Mouse (Mus musculus) adipocyte (in vitro differentiated cells): ENCODE results near the gene Dand5.

ENCODE experiments used
- DNase-seq: peaks from one replicate; pipeline ENCODE4 v3.0.0-alpha.2; 2016; ENCODE audit warnings: low spot score

The Dand5 gene

DNA sequence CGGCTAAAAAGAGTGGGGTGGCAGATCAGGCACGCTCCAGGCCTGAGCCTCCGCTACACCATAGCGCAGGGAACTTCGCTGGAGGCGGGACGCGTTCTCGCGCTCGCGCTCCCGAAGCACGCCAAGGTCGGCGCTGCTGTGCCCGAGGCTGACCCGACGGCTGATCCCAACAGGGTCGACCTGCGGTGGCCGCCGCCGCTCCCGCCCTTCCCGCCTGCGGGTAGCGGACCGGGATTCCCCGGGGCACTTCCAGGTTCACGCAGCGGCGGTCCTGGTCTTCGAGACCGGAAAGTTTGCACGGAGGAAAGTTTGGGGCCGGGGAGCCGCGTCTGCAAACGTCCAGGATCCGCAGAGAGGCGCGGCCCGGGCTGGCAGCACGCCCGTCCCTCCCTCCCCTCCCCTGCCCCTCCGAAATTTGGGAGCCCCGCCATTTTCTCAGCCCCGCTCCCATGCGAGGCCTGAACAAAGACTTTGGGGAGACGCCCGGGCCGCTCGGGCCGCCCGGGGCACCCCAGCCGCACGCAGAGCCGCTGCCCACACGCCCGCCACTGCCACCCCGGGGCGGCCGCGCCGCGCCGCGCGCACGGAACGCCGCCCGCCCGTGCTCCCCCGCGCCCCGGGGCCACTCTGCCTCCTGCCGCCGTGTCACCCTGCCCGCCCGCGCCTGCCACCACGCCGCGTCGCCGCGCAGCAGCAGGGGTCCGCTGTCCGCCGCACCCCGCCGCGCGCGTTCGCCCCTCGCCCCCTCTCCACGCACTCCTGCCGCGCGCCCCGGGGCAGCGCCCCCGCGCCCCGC lies 23.3 kb downstream of the Dand5 start:
- DNase-seq, result peak; percentile 71

DNA sequence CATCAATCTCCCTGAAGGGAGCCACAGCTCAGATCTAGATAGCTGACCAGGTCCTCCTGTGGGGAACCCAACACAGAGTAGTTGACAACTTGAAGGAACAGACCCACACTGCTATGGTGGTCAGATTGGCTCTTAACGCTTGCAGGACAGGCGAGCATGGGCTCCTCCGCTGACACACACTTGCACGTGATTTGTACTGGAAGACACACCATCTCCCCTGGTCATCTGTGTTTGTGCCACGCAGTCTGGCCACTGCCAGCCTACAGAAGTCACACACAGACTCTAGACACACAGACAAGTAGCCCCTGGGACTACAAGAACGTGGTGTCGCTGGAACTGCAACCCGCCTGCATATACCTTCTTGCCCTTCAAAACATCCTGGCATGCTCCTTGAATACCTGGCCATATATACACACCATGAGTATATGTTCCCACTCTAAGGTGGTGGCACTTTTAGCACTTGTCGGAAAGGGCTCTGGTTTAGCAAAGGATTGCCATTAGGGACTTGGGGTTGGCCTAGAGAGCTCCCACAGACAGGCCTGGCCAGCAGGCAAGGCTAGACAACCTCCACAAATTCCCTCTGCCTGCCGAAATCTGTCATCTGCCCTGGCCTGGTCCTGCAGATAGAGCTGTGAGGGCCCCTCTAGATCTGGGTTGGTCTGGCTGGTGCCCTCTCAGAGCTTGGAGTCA lies 24.0 kb downstream of the Dand5 start:
- DNase-seq, result no peak

DNA sequence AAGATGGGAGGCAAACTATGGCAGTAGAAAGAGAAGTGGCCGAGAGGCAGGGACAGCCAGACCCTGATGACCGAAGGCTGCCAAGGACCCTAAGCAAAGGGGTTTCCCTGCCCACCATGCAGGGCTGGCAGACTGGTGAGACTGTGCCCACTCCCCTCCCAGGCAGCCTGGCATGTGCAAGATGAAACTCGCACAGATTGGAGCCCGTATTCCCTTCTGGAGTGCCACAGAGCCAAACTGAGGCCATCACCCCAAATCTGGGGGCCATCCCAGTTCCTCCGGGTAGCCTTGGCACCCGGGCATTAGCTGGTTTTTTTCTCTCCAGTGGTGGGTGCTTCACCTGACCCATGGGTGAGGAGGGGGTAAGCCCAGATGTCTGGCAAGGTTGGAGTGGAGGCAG lies 24.7 kb downstream of the Dand5 start:
- no peak for DNase-seq

DNA sequence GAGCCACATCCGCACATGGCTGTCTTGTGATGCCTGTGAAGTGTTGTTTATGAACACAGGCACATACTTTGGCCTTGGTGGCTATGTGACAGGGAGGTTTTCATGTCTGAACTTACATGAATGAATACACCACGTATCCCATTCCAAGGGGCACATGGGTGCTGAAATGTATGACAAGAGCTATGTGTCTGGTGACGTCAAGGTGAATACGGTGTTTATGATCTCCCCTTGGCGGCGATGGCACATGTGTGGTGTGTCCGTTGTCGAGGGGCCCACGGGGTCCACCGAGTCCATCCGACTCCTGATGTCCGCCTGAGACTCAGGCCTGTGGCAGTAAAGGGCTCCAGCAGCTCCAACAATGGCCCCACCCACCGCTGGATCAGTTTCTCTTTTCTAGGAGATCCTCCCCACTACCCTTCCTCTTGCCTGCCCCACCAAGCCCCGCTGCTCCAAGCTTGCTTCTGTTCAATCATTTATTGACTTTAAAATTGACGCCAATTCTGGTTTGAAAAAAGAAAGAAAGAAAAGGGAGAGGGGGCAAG lies 25.3 kb downstream of the Dand5 start:
- DNase-seq, result no peak

DNA sequence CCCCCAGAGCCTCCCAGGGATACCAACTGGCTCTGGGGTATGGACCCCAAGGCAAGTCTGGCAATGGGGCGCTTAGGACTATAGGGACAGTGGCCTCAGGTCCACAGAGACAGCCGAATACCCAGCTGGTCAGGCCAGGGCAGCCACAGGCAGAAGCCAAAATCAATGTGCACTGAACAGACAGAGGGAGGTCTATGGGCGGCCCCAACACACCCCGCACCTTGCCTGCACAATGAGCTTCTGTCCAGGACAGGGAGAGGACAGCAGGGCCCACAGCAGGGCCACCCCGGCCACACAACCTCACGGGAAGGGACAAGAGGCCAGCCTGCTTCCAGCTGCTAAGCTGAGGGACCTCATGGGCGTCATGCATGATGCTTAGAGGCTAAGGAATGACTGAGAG lies 28.1 kb downstream of the Dand5 start:
- DNase-seq, result no peak

DNA sequence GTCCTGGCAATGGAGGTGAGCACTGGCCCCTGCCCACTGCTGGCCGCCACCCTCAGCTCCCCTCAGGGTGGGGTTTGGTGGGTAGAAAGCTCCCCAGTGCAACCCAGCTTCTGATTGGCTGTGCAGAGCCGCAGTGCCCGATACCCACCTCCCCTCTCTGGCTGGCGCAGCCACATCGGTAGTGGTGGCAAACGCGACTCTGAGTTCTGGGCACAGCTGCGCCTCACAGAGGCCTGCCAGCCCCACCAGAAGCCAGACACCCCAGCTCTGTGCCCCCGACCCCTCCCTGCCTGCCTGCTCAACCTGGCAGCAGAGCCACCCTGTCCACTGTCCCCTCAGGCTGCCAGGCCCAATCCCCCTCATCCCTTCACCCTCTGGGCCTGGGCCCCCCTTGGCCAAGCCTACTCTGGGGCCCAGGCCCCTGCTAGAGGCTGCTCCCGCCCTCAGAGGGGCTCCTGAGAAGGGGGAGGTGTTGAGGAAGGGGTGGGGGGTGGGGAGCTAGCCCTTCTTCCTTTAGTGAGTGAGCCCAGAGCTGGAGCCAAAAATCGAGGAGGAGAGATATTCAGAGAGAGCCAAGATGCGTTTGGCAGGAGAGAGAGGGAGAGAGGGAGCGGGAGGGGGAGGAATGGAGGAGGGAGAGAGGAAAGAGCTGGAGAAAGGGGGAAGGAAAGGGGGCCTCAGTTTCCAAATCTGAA lies 28.7 kb downstream of the Dand5 start:
- DNase-seq, result peak; percentile 84

DNA sequence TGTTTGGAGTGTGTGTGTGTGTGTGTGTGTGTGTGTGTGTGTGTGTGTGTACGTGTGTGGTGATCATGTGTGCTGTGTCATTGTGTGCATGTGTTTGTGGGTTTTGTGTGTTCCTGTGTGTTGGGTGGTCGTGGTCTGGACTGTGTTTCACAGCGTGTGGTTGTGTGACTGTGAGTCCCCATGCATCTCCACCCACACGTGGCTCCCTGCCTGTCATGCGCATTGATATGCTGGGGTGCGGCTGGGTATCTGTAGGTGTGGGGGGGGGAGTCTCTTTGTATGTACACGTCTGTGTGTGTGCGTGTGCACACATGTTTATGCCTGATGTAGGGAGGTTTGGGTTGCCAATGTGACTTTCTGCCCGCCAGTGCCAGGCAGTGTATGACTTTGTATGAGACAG lies 29.5 kb downstream of the Dand5 start:
- no peak for DNase-seq

DNA sequence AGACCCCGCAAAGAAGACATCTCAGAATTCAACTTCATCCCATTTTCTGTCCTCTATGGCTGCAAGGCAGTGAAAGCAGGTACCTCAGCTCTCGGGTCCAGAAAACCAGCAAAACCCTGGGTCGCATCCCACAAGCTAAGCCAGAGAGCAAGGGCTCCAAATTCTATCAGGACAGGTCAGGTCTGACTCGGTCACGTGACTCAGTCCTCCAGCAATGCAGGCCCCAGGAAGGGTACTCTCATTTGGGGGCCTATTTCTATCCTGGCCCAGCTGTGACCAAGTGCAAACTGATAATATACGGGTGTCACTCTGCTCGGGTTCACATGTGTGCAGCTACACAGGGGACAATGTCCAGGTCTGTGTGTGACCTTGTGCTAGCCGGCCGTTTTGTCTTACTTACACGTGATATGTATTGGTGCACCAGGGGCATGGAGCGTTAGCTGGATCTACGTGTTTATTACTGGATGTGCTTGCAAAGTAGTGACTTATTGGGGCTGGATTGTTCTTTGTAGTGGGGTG lies 30.1 kb downstream of the Dand5 start:
- DNase-seq, result no peak

DNA sequence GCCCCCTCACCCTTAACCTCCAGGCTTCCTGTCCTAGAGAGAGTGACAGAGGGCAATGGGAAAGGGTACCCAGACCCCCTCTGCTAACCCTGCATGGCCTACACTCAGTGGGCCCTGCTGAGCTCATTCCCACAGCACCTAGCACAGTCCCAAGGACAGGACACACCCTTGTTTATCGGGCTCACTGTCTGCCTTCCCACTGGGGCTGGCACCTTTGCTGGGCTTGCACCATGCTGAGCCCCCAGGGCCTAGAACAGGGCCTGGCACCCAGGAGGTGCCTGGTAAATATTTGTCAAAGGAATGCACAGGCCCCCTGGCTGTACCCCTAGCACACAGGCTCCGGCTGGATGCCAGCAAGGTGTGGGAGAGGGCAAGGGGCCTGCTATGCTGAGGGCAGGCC lies 32.1 kb downstream of the Dand5 start:
- no peak for DNase-seq

DNA sequence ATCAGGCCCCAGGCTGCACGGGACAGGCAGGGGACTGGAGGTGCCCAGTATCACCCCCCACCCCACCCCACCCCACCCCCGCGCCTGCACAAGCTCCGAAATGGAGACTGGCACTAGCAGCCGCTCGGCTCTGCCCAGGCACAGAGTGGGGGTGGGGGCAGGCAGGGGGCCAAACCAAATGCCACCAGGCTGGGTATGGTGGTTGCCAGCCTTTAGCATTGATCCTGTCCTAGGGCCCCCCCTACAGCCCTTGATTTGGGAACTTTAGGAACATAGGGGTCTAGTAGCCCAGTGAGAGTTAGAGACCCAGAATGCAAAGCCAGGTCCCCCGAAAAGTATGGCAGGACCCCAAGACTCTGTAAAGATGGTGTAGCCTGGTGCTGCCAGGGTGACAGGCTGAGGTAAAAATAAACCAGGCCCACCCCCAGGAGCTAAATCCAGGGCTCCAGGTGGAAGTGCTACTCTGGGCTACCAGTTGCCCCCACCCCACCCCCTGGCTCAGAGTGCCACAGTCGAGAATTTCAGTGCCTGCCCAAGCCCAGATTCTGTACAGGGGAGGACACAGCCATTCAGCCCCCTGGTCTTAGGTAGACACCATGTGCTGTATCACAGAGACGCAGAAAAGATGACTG lies 32.7 kb downstream of the Dand5 start:
- DNase-seq, result no peak

DNA sequence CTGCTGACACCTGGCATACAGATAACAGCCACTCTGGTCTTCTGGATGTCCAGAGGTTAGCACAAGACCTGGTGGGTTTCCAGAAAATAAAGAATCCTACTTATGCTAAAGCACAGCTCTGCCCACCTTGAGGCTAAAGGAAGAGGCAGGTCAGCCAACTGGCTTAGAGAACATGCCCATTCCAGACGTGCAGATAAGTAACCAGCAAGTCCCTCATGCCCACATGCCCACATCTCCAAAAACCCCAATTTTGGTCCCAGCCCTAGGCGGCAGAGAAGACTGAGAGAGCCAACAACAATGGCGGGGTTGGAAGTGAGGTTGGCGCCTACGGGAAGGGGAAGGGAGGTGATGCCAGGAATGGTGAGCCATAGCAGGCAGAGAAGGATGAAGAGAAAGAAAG lies 33.3 kb downstream of the Dand5 start:
- DNase-seq, result no peak

DNA sequence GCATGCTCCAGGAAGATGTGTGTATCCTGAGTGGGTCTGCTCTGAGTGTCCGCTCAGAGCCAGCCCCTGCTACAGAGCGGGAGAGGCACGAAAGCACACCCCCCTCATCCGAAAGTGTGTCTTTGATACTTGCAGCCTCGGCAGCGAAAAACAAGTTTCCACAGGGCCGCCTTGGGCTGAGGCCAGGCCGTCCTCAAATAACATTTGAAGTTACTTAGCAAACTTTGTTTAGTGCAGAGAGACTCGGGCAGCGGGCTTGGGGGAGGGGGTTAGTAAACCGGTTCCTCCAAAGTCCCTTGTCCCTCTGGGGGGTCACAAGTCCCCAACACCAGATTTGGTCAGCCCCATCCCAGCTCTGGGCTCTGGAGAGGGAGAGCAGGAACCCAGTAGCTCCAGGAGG lies 33.7 kb downstream of the Dand5 start:
- DNase-seq, result peak; percentile 58

DNA sequence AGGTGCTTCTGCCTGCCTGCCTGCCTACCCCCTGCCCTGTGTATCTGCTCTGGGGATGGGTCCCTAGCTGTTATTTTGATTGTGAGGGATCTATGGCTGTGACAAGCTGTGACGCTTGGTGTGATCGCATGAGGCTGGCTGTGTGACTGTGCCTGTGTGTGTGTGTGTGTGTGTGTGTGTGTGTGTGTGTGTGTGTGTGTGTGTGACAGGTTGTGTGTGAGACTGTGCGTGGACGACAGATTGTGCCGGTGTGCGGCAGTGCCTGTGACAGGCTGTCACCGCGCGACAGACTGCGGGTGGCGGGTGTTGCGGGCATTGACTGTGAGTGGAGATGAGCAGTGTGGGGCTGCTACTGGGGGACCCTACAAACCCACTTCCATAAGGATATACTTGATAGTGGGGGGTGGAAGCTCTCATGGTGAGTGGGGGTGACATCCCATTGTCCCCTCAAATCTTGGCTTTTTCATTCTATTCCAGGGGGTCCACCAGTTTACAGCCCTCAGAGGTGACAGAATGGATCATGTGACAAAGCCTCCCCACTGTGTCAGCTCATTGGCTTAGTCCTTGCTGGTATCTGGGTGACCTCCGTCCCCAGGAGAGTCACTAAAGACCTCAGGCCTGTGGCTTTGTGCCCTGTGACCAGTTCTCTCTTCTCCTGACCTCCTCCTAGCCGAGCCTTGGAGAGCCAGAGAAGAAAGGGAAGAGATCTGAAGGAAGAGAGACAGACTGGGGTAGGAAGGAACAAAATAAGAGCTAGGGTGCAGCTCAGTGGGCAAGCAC lies 34.9 kb downstream of the Dand5 start:
- DNase-seq, result peak; percentile 31

DNA sequence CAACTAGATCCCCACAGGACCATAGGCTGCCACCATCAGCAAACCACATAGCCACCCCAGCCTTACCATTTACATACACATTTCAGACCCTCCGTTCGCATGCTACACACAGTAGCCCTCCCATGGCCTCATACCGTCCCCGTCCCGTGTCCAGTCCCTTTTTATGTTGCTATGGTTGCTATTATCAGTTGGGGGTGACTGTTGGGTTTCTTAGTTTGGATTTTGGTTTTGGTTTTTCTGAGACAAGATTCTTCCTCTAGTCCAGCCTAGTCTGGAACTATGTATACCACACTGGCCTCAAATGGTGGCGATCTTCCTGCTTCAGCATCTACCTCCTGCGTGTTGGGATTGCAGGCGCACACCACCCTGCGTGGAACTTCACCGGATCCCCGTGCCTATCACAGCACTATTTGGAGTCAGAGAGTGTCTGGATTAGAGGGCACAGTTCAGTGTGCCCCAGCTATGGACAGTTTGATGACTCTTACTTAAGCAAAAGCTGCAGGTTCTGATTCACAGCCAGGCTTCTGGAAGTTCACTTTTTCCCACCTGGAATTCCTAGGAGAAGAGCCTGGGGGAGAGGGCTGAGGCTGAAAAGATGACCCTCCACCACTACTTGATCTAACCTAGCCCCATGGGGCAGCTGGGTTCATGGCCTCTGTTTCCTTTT lies 35.7 kb downstream of the Dand5 start:
- no peak for DNase-seq

DNA sequence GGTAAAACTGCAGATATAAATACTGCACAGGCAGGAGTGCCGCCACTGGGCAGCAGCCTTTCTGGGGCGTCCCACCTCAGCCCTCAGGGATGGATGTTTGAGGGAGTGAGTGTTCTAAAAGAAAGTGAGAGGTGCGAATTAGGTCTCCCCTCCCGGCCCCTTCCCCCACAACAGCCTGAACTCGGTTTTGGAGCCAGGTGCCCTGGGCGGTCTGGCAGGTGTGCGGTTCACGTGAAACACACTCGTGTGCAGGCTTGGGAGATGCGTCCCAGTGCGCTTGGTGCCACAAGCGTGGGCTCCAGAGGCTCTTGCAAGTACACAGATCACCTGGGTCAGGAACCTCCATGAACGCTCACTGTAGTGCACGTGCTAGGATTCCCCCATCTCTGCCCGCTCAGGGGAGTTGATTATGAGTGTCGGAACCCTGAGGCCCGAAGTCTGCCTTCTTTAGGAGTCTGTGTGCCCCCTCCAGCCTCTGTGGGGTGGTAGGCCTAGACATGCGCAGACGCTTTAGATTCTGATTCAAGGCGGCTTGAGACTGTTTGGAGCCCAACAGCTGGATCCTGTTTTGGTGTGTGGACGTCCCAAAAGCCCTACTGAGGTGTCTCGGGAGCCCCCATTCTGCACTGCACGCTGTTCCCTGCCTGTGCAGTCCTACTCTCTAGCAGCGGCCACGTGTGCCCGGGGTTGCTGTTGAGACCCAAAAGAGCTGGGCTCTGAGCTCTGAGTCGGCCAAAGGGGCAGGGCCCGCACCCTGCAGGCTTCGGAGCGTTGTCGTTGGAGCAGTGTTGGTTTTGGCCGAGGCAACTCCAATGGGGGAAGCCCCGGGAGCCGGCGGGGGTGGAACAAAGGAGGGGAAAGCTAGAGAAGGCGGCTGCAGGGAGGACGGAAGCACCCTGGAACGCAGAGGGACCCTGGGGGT lies 36.6 kb downstream of the Dand5 start:
- DNase-seq, result no peak

DNA sequence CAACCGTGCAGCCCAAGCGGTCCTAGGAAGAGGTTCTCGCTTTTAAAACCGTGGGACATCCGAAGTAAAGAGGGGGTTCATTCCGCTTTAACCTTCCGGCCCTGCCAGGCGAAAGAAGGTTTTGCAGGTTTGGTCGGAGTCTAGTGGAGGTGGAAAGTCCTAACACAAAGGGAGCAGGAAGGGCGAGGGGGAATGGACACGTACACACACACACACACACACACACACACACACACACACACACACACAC lies 37.2 kb downstream of the Dand5 start:
- no peak for DNase-seq

DNA sequence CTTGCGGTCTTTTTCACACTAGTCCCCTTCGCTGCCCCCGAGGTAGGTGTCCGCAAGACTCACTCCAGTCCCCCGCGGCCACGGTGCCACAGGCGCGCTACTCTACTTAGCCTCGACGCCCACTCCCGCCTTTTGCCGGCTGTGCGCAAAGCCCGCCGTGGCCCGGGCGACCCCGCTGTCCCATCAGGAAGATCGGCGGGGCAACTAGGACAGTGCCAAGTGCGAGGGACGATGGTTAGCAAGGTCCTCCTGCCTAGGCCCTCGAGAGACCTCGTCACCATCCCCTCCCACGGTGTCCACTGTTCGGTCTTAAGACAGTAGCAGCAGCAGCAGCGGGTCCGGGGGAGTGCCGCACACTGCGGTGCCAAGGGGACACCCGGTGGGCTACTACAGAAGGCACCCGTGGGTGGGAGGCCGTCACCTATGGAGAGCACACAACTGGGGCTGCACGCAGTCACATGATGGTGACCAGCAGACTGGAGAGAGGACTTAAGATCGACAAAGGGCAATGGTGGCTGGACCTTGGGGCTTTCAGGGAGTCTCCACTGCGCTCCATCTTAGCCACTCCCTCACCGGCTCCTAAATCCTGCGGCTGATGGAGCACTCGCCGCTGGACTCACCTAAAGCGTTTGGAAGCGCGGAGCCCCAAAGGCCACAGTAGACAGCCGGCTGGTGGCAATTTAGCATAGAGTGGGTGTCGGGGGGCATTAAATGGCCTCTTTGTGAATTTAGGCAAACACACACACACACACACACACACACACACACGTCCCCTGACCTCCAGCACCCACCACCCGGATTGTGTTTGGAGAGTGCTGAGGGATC lies 37.7 kb downstream of the Dand5 start:
- no peak for DNase-seq

DNA sequence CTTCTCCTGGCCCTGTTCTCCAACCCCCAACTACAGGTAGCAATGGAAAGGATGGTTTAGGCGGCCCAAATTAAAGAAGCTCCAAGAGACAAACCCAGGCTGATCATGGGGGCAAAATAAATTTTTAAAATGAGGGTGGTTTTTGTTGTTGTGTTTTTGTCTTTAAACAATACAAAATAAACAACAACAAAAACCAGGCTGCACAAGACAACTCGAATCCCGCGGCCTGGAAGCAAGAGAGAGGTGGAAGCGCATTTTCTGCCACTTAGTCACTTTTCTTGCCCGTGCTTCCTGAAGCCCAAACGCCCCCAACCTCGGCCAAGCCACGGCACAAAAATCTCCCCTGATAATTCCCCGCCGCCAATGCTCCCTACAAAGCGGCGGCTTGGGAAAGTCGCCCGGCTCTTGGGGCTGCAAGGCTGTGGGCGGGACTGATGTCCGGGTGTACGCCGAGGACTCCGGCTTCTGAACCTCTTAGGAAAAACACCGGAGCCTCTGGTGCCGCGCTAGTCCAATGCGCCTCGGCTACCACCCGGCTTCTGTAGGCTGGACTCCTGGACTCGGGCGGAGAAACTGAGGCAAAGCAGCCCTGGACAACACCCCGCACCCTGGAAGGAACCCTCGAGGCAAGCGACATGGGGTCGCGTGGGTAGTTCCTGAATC lies 38.6 kb downstream of the Dand5 start:
- DNase-seq, result no peak
